Mouse (Mus musculus): Measurements from ENCODE around the gene Scap. TPM values are rescaled to one million over a fixed set of nuclear protein-coding genes. Genes with fewer than 3 reads are reported as not detected.
"Not testable (repeated sequence)": the region's sequence is repeated elsewhere in the genome, so short reads cannot be mapped to it uniquely, and the experiment has no call there.

The Scap gene
- polyA plus RNA-seq, 1 experiment from 2014 or later, result 38.8 TPM

GRCm38 (mm10) chr9:110402731-110403130 lies 69.6 kb downstream of the Scap start:
- Histone ChIP-seq H3K27ac (no peak overlapping the region), H3K4me3 (replicated peaks) (no peak overlapping the region), H3K27me3 (no peaks in the 10 kb centered on the region), H3K4me2 (no peak overlapping the region), H3K4me1 (peaks cover 12% of the 10 kb centered on the region), H3K36me3 (peaks cover 23% of the 10 kb centered on the region), H3K9me3 (replicated peaks) (no peaks in the 10 kb centered on the region), H3K9ac (no peak overlapping the region)
- ATAC-seq (replicated peaks; ENCODE audit: low FRiP score), result no peak
- WGBS, result 90% methylated on average over 2 of the region's 2 CpGs

DNA sequence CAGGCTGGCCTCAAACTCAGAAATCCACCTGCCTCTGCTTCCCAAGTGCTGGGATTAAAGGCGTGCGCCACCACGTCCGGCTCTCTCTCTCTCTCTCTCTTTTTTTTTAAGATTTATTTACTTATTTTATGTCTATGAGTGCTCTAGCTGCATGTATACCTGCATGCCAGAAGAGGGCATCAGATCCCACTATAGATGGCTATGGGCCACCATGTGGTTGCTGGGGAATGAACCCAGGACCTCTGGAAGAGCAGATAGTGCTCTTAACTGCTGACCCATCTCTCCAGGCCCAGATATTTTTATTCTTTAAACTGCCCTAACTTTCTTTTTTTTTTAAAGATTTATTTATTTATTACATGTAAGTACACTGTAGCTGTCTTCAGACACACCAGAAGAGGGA lies 70.2 kb downstream of the Scap start:
- not testable (repeated sequence) for H3K4me2 ChIP-seq; ATAC-seq (replicated peaks; ENCODE audit: low FRiP score); H3K4me3 ChIP-seq (replicated peaks); H3K27me3 ChIP-seq; H3K9me3 ChIP-seq (replicated peaks); H3K27ac ChIP-seq; H3K9ac ChIP-seq
- Histone ChIP-seq H3K4me1 (peaks cover 12% of the 10 kb centered on the region), H3K36me3 (peaks cover 19% of the 10 kb centered on the region)
- WGBS, result 89% methylated on average over 4 of the region's 4 CpGs

DNA sequence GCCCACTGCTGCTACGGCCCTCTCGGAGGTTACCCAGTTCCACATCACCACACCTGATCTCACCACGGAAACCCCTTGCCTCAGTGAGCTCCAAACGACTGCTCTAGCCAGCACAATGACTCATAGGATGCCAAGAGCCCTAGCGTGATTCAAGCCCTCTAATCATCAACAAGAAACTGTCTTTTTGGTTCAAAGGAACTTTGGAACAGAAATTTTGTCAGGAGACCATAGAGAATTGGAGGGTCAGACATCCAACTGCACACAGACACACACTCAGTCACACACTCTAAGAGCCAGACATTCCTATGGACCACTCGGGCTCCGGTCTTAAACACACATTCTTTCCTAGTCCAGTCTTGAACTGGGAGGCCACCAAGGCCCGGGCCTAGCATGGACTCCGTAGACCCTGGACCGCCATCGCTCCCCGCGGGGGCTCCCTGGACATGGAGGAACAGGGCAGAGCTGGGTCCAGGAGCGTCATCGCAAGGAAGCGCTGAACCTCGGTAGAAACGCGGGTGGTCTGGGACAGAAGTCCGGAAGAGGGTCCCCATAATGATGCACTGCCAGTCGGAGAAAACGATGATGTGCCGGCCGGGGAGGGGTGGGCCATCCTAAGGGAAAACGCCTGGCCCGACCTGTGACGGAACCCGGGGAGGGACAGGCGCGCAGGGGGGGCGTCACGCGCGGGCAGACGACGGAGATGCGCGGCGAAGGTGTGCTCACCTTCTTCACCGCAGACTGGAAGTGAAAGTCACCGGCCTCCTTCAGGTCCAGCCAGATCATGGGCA lies 74.4 kb downstream of the Scap start:
- peak overlapping the region; percentile 76 for H3K9ac ChIP-seq
- WGBS, result under 1% methylated on average over 41 of the region's 41 CpGs
- peak overlapping the region; percentile 90 for H3K4me2 ChIP-seq
- no peaks in the 10 kb centered on the region for H3K27me3 ChIP-seq
- no peaks in the 10 kb centered on the region for H3K9me3 ChIP-seq (replicated peaks)
- peak; percentile 61 for ATAC-seq (replicated peaks; ENCODE audit: low FRiP score)
- H3K27ac ChIP-seq, result peak overlapping the region; percentile 84
- peak overlapping the region; percentile 98 for H3K4me3 ChIP-seq (replicated peaks)
- H3K4me1 ChIP-seq, result peaks cover 20% of the 10 kb centered on the region
- peaks cover 9% of the 10 kb centered on the region for H3K36me3 ChIP-seq

- ATAC-seq (replicated peaks; ENCODE audit: low FRiP score), result peak; percentile 96
- Histone ChIP-seq H3K27me3 (no peaks in the 10 kb centered on the region), H3K9ac (peak within 1 kb of the TSS; percentile 76), H3K4me2 (peak within 1 kb of the TSS; percentile 90), H3K9me3 (replicated peaks) (no peaks in the 10 kb centered on the region), H3K36me3 (peaks cover 9% of the 10 kb centered on the region), H3K27ac (peak within 1 kb of the TSS; percentile 88), H3K4me3 (replicated peaks) (peak within 1 kb of the TSS; percentile 98), H3K4me1 (peaks cover 20% of the 10 kb centered on the region)
- under 1% methylated on average over 38 of the region's 39 CpGs for WGBS
Observed at GRCm38 (mm10) chr9:110408099-110408773, 75.1 kb downstream of the Scap start, which contains the start of gene Ptpn23. TSS of gene Ptpn23 (minus strand) at chr9:110408213.

- H3K27me3 ChIP-seq, result no peaks in the 10 kb centered on the region
- no peak overlapping the region for H3K4me2 ChIP-seq
- no peak overlapping the region for H3K4me3 ChIP-seq (replicated peaks)
- no peak for ATAC-seq (replicated peaks; ENCODE audit: low FRiP score)
- peaks cover 16% of the 10 kb centered on the region for H3K4me1 ChIP-seq
- H3K36me3 ChIP-seq, result no peaks in the 10 kb centered on the region
- H3K9me3 ChIP-seq (replicated peaks), result no peaks in the 10 kb centered on the region
- 46% methylated on average over 6 of the region's 6 CpGs for WGBS
- no peak overlapping the region for H3K27ac ChIP-seq
- no peak overlapping the region for H3K9ac ChIP-seq
Observed at GRCm38 (mm10) chr9:110410908-110411887, 78.1 kb downstream of the Scap start.

GRCm38 (mm10) chr9:110412926-110413325 lies 79.8 kb downstream of the Scap start:
- Histone ChIP-seq H3K9me3 (replicated peaks) (no peaks in the 10 kb centered on the region), H3K36me3 (no peaks in the 10 kb centered on the region), H3K9ac (no peak overlapping the region), H3K4me1 (peaks cover 8% of the 10 kb centered on the region), H3K27me3 (no peaks in the 10 kb centered on the region), H3K4me3 (replicated peaks) (no peak overlapping the region), H3K4me2 (no peak overlapping the region), H3K27ac (no peak overlapping the region)
- WGBS, result 72% methylated on average over 7 of the region's 7 CpGs
- ATAC-seq (replicated peaks; ENCODE audit: low FRiP score), result no peak

- Histone ChIP-seq H3K27me3 (no peaks in the 10 kb centered on the region), H3K4me3 (replicated peaks) (no peak overlapping the region), H3K9ac (no peak overlapping the region), H3K36me3 (no peaks in the 10 kb centered on the region), H3K4me2 (no peak overlapping the region), H3K9me3 (replicated peaks) (no peaks in the 10 kb centered on the region), H3K27ac (no peak overlapping the region), H3K4me1 (peaks cover 5% of the 10 kb centered on the region)
- WGBS, result 54% methylated on average over 9 of the region's 9 CpGs
- ATAC-seq (replicated peaks; ENCODE audit: low FRiP score), result no peak
Observed at GRCm38 (mm10) chr9:110413785-110414184, 80.7 kb downstream of the Scap start.

DNA sequence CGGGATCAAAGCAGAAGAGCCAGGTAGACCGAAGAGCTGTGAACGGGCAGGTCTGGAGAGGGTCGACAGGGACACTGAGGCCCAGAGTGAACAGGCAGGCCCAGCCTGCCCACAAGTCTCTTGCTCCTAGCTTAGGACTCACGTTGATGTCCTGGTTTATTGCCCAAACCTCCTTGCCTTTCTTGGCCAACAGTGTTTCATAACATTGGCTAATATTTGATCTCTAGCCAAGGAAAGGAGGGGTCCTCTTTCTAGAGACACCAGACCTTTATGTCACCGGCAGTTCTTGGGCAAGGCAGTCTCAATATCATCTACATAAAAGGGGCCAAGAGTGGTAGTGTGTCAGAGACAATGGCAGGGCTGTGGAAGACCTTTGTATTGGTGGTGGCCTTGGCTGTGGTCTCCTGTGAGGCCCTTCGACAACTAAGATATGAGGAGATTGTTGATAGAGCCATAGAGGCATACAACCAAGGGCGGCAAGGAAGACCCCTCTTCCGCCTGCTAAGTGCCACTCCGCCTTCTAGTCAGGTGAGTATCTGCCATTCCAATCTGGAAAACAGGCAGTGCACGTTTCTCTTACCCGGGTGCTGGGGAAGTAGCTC lies 86.5 kb downstream of the Scap start, which contains the start of gene Ngp:
TSS of gene Ngp (plus strand) at position 237 of the 602 bp plus-strand sequence.
- no peak within 1 kb of the TSS for H3K4me2 ChIP-seq
- no peak within 1 kb of the TSS for H3K27ac ChIP-seq
- peaks cover 4% of the 10 kb centered on the region; the same call in 1 of the 2 replicates for H3K4me1 ChIP-seq
- no peak for ATAC-seq (replicated peaks; ENCODE audit: low FRiP score)
- 90% methylated on average over 12 of the region's 12 CpGs for WGBS
- H3K27me3 ChIP-seq, result no peaks in the 10 kb centered on the region
- H3K9me3 ChIP-seq (replicated peaks), result no peaks in the 10 kb centered on the region
- H3K4me3 ChIP-seq (replicated peaks), result no peak within 1 kb of the TSS
- no peak within 1 kb of the TSS for H3K9ac ChIP-seq
- H3K36me3 ChIP-seq, result no peaks in the 10 kb centered on the region

GRCm38 (mm10) chr9:110431241-110431640 lies 98.2 kb downstream of the Scap start:
- H3K36me3 ChIP-seq, result peaks cover 78% of the 10 kb centered on the region
- no peak overlapping the region for H3K4me3 ChIP-seq (replicated peaks)
- no peak overlapping the region for H3K4me2 ChIP-seq
- no peaks in the 10 kb centered on the region for H3K27me3 ChIP-seq
- ATAC-seq (replicated peaks; ENCODE audit: low FRiP score), result no peak
- H3K9me3 ChIP-seq (replicated peaks), result no peaks in the 10 kb centered on the region
- no peaks in the 10 kb centered on the region for H3K4me1 ChIP-seq
- WGBS, result 89% methylated on average over 8 of the region's 8 CpGs
- no peak overlapping the region for H3K27ac ChIP-seq
- no peak overlapping the region for H3K9ac ChIP-seq

GRCm38 (mm10) chr9:110433045-110433444 lies 100.0 kb downstream of the Scap start:
- no peak overlapping the region for H3K4me3 ChIP-seq (replicated peaks)
- ATAC-seq (replicated peaks; ENCODE audit: low FRiP score), result no peak
- H3K27me3 ChIP-seq, result no peaks in the 10 kb centered on the region
- WGBS, result 88% methylated on average over 2 of the region's 2 CpGs
- H3K27ac ChIP-seq, result no peak overlapping the region
- peaks cover 72% of the 10 kb centered on the region for H3K36me3 ChIP-seq
- H3K4me1 ChIP-seq, result no peaks in the 10 kb centered on the region
- no peak overlapping the region for H3K4me2 ChIP-seq
- H3K9me3 ChIP-seq (replicated peaks), result no peaks in the 10 kb centered on the region
- no peak overlapping the region for H3K9ac ChIP-seq

All from kidney, embryonic 15.5 days (tissue).